Mouse (Mus musculus) myocyte (in vitro differentiated cells): ENCODE results near the gene Cebpg.

Experiments used
- E2F4 ChIP-seq: IDR thresholded peaks from one replicate; pipeline ENCODE4 v1.6.1; 2011; ENCODE audit warnings: mild to moderate bottlenecking, control low read depth, moderate library complexity; ENCODE audit not compliant: insufficient read depth
- MAX ChIP-seq: IDR thresholded peaks from one replicate; pipeline ENCODE4 v1.6.1; 2011; ENCODE audit warnings: low read depth, mild to moderate bottlenecking, control low read depth
- MYOD1 ChIP-seq, 3 experiments: IDR thresholded peaks; one replicate each; pipeline ENCODE4 v1.6.1; 2011; ENCODE audit warnings: control low read depth in 2 of 3, low read depth in 2 of 3, mild to moderate bottlenecking in 2 of 3, moderate library complexity in 1 of 3; ENCODE audit not compliant: insufficient read length in 2 of 3, control insufficient read depth in 1 of 3
- POLR2A ChIP-seq: IDR thresholded peaks from one replicate; pipeline ENCODE4 v1.6.1; 2011; ENCODE audit warnings: low read depth, mild to moderate bottlenecking, control low read depth, moderate library complexity; ENCODE audit not compliant: insufficient read length

DNA sequence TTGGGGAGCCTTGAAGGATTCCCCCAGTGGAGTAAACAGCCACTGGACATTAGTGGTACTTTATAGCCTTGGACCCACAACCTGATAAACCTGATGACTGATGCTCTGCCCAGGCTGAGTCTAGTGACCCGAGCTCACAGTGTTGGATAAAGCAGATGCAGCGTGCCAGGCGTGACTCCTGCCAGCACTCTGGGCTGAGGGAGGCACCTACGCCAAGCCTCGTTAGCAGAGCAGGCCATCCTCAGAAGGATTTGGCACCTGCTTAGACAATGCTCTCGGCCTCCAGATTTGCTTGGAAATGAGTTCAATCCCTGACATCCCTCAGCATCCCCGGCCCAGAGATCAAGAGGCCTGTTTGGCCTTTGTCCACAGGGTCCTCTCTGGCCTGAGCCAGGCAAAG, 49.7 kb downstream of the Cebpg start:
- TF ChIP-seq POLR2A = no peak
- TF ChIP-seq MYOD1 (IDR thresholded peaks at IDR 0.05; ENCODE audit: control insufficient read depth in 1 of 3, insufficient read length in 2 of 3, low read depth in 2 of 3) = no peak
- TF ChIP-seq E2F4 = no peak
- no peak for TF ChIP-seq MAX
